Comparison of ENCODE assay signal across 9 mouse cellular contexts in the genomic region with DNA sequence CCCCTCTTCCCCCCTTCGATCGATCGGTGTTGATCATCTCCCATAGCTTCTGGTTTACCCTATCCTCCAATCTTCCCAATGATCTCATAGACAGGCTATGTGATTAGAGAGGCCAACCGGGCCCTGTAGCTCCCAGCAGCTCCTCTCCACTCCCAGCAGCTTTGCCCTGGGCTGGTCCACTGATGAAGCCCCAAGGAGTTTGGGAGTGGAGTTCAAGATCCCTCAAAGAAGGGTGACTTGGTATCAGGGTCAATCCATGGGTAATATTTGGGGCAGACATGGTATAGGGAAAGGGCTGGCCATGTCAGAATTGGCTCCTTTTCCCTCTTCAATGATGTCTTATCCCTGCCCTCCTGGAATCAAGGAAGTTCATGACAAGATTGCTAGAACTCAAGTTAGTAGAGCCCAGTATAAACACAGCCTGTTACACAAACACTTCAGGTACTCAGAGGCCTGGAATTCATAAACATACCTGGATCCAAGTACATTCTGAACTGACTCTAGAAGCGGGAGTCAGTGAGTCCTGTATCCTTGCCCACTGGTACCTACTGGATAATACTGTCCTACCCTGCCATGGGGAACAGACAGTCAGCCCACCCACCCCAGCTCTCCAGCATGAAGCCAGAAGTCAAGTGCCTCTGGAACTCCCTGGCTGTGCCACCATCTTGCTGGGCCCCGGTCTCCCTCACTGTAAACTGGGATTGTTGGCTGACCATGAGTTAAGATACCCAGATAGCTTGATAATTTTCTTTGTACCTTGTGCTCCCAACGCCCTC. TPM values are rescaled to one million over a fixed set of nuclear protein-coding genes. Genes with fewer than 3 reads are reported as not detected.
DNase-seq lines count a peak whose midpoint lies in the region; ATAC-seq and TF ChIP-seq lines count a peak whose summit lies in the region.
"Had no signal": no experiment of that assay in that cellular context is flagged by ENCODE, and none has a peak within 500 bp of the region (broad histone marks: within the 10 kb centered on the region; RNA-seq: fewer than 3 reads in every experiment).

No protein-coding gene starts in this region.

- H3K36me3 ChIP-seq in kidney, embryonic 15.5 days, result no peaks in the 10 kb centered on the region
- H3K36me3 ChIP-seq in forebrain, embryonic 11.5 days (ENCODE audit: control insufficient read depth, insufficient read depth, low read length), result no peaks in the 10 kb centered on the region
- no peaks in the 10 kb centered on the region for H3K36me3 ChIP-seq in hindbrain, postnatal 0 days (ENCODE audit: insufficient read depth, low read length)
- no peaks in the 10 kb centered on the region for H3K36me3 ChIP-seq in midbrain, embryonic 16.5 days (ENCODE audit: control insufficient read depth, insufficient read depth, low read length)

- no peak for DNase-seq in kidney, adult 9 months
- DNase-seq in forebrain, embryonic 11.5 days (ENCODE audit: low spot score), result no peak
- no peak for DNase-seq in hindbrain, postnatal 0 days (ENCODE audit: low spot score)
- no peak for DNase-seq in thymus, postnatal 10 days (ENCODE audit: low spot score in 2 of 2)
- DNase-seq in MN1 (ENCODE audit: low spot score), result no peak

- H3K4me1 ChIP-seq in kidney, embryonic 15.5 days, result peaks cover 74% of the 10 kb centered on the region
- H3K4me1 ChIP-seq in forebrain, embryonic 11.5 days (replicated peaks; ENCODE audit: control insufficient read depth, insufficient read depth, low read length), result peaks cover 23% of the 10 kb centered on the region
- peaks cover 32% of the 10 kb centered on the region for H3K4me1 ChIP-seq in hindbrain, postnatal 0 days (ENCODE audit: insufficient read depth, low read length)
- H3K4me1 ChIP-seq in midbrain, embryonic 16.5 days (ENCODE audit: control insufficient read depth, insufficient read depth, low read length), result peaks cover 18% of the 10 kb centered on the region

- H3K9ac ChIP-seq in kidney, embryonic 15.5 days, result no peak overlapping the region
- H3K9ac ChIP-seq in forebrain, embryonic 11.5 days (ENCODE audit: low read length), result no peak overlapping the region
- no peak overlapping the region for H3K9ac ChIP-seq in hindbrain, postnatal 0 days (replicated peaks; ENCODE audit: low read length)
- no peak overlapping the region for H3K9ac ChIP-seq in midbrain, embryonic 16.5 days (ENCODE audit: low read depth, low read length)

- no peak for TF ChIP-seq CTCF in hindbrain, postnatal 0 days (IDR thresholded peaks at IDR 0.05; ENCODE audit: low read depth)

- H3K4me3 ChIP-seq in kidney, embryonic 15.5 days (replicated peaks), result no peak overlapping the region
- no peak overlapping the region for H3K4me3 ChIP-seq in forebrain, embryonic 11.5 days (ENCODE audit: low read depth, low read length)
- H3K4me3 ChIP-seq in hindbrain, postnatal 0 days (ENCODE audit: low read length), result no peak overlapping the region
- no peak overlapping the region for H3K4me3 ChIP-seq in midbrain, embryonic 16.5 days (ENCODE audit: low read depth, low read length)

- 89% methylated on average over 7 of the region's 7 CpGs for WGBS in kidney, embryonic 15.5 days
- 87% methylated on average over 7 of the region's 7 CpGs for WGBS in forebrain, embryonic 11.5 days
- WGBS in hindbrain, postnatal 0 days, result 79% methylated on average over 7 of the region's 7 CpGs
- 83% methylated on average over 7 of the region's 7 CpGs for WGBS in midbrain, embryonic 16.5 days

- H3K27ac ChIP-seq in kidney, embryonic 15.5 days, result peak overlapping the region; percentile 94
- H3K27ac ChIP-seq in forebrain, embryonic 11.5 days (ENCODE audit: low read depth, low read length), result peak overlapping the region; percentile 63
- H3K27ac ChIP-seq in hindbrain, postnatal 0 days, result peak overlapping the region; percentile 57; the same call in 1 of the 2 replicates
- H3K27ac ChIP-seq in midbrain, embryonic 16.5 days (ENCODE audit: low read length), result peak overlapping the region; percentile 68; the same call in 1 of the 2 replicates

- no peaks in the 10 kb centered on the region for H3K27me3 ChIP-seq in kidney, embryonic 15.5 days
- H3K27me3 ChIP-seq in forebrain, embryonic 11.5 days (ENCODE audit: control insufficient read depth, insufficient read depth, low read length), result no peaks in the 10 kb centered on the region
- H3K27me3 ChIP-seq in hindbrain, postnatal 0 days (ENCODE audit: insufficient read depth, low read length), result no peaks in the 10 kb centered on the region
- H3K27me3 ChIP-seq in midbrain, embryonic 16.5 days (ENCODE audit: control insufficient read depth, insufficient read depth, low read depth, low read length), result no peaks in the 10 kb centered on the region

- no peak overlapping the region for H3K4me2 ChIP-seq in kidney, embryonic 15.5 days
- H3K4me2 ChIP-seq in forebrain, embryonic 11.5 days (ENCODE audit: low read depth, low read length, severe bottlenecking), result no peak overlapping the region
- H3K4me2 ChIP-seq in hindbrain, postnatal 0 days (ENCODE audit: low read depth, low read length), result no peak overlapping the region
- no peak overlapping the region for H3K4me2 ChIP-seq in midbrain, embryonic 16.5 days (ENCODE audit: low read length)

- no peak for ATAC-seq in kidney, embryonic 15.5 days (replicated peaks; ENCODE audit: low FRiP score)
- no peak for ATAC-seq in forebrain, embryonic 11.5 days (replicated peaks; ENCODE audit: low FRiP score)
- no peak for ATAC-seq in hindbrain, postnatal 0 days
- no peak for ATAC-seq in midbrain, embryonic 16.5 days
- ATAC-seq in frontal cortex, adult (ENCODE audit: low TSS enrichment), result no peak

- no peaks in the 10 kb centered on the region for H3K9me3 ChIP-seq in kidney, embryonic 15.5 days (replicated peaks)
- H3K9me3 ChIP-seq in forebrain, embryonic 11.5 days (ENCODE audit: control insufficient read depth, low read length), result no peaks in the 10 kb centered on the region
- H3K9me3 ChIP-seq in hindbrain, postnatal 0 days (ENCODE audit: low read length), result no peaks in the 10 kb centered on the region
- H3K9me3 ChIP-seq in midbrain, embryonic 16.5 days (replicated peaks; ENCODE audit: control insufficient read depth, low read length, poor library complexity, severe bottlenecking), result no peaks in the 10 kb centered on the region

RNA-seq across cellular contexts. Expression of a gene that starts 13.8 kb away (rescaled TPM):
- 0.30 and 0.31 TPM in 2 replicates for polyA plus RNA-seq in kidney, embryonic 15.5 days (2015; fragmentation: Nextera tagmentation; extraction: Ambion mirVana)
- polyA plus RNA-seq in forebrain, embryonic 11.5 days (2014; fragmentation: Nextera tagmentation; extraction: Ambion mirVana), result not detected in 2 replicates
- total RNA-seq in hindbrain, postnatal 0 days (2014; rRNA removed), result 0.14 TPM in 1 of 2 replicates, not detected in the other
- polyA plus RNA-seq in hindbrain, postnatal 0 days (2015; fragmentation: Nextera tagmentation; extraction: Ambion mirVana), result 0.46 and 0.48 TPM in 2 replicates
- polyA plus RNA-seq in midbrain, embryonic 16.5 days (2015; fragmentation: Nextera tagmentation; extraction: Ambion mirVana), result 0.21 TPM in 1 of 2 replicates, not detected in the other
- polyA plus RNA-seq: erythroblast, embryonic 14.5 days had no signal

RNA-seq across cellular contexts. Expression of a gene that starts 18.3 kb away (rescaled TPM):
- polyA plus RNA-seq in kidney, embryonic 15.5 days (2015; fragmentation: Nextera tagmentation; extraction: Ambion mirVana), result 31.1 and 32.2 TPM in 2 replicates
- 110 TPM in 2 replicates for polyA plus RNA-seq in forebrain, embryonic 11.5 days (2014; fragmentation: Nextera tagmentation; extraction: Ambion mirVana)
- 11.2 and 26.1 TPM in 2 replicates for total RNA-seq in hindbrain, postnatal 0 days (2014; rRNA removed)
- 13.2 and 14.8 TPM in 2 replicates for polyA plus RNA-seq in hindbrain, postnatal 0 days (2015; fragmentation: Nextera tagmentation; extraction: Ambion mirVana)
- 27.2 and 34.9 TPM in 2 replicates for polyA plus RNA-seq in midbrain, embryonic 16.5 days (2015; fragmentation: Nextera tagmentation; extraction: Ambion mirVana)
